Mouse (Mus musculus) midbrain, embryonic 11.5 days (tissue): ENCODE measurements around the gene Rln3. TPM values are rescaled to one million over a fixed set of nuclear protein-coding genes. Genes with fewer than 3 reads are reported as not detected.

Experiments used
- ATAC-seq: fragments of 200-750 bp; cut with Nextera tagmentation; 2 replicates; pipeline ENCODE4 v1.8.0; 2017; ENCODE audit warnings: moderate TSS enrichment, moderate library complexity; ENCODE audit not compliant: low FRiP score
- DNase-seq: peaks from one replicate; pipeline ENCODE4 v3.0.0; 2015; ENCODE audit warnings: low spot score; ENCODE audit errors: missing footprints
- H3K27ac ChIP-seq: fragments of 300-500 bp; sonication (generic); 2 replicates; pipeline ENCODE4 v1.5.1; 2014; ENCODE audit warnings: low read depth, low read length
- H3K27me3 ChIP-seq: fragments of 300-500 bp; sonication (generic); 2 replicates; pipeline ENCODE4 v1.6.1; 2014; ENCODE audit warnings: mild to moderate bottlenecking, low read length, moderate library complexity, mixed read lengths; ENCODE audit not compliant: control insufficient read depth, insufficient read depth
- H3K36me3 ChIP-seq: fragments of 300-500 bp; sonication (generic); 2 replicates; pipeline ENCODE4 v1.6.1; 2014; ENCODE audit warnings: mild to moderate bottlenecking, low read length, moderate library complexity, mixed read lengths; ENCODE audit not compliant: control insufficient read depth, insufficient read depth
- H3K4me1 ChIP-seq: fragments of 300-500 bp; sonication (generic); 2 replicates; pipeline ENCODE4 v1.6.1; 2014; ENCODE audit warnings: low read length; ENCODE audit not compliant: control insufficient read depth, insufficient read depth
- H3K4me2 ChIP-seq: fragments of 300-500 bp; sonication (generic); 2 replicates; pipeline ENCODE4 v1.6.1; 2014; ENCODE audit warnings: mild to moderate bottlenecking, moderate library complexity
- H3K4me3 ChIP-seq: fragments of 300-500 bp; sonication (generic); 2 replicates; pipeline ENCODE4 v1.5.1; 2014; ENCODE audit warnings: low read depth, low read length
- H3K9ac ChIP-seq: fragments of 300-500 bp; sonication (generic); 2 replicates; pipeline ENCODE4 v1.6.1; 2014; ENCODE audit warnings: low read length
- H3K9me3 ChIP-seq: fragments of 300-500 bp; sonication (generic); 2 replicates; pipeline ENCODE4 v1.6.1; 2016; ENCODE audit warnings: low read length; ENCODE audit not compliant: control insufficient read depth
- WGBS: fragments of 180-500 bp; shearing (Covaris S2); extraction: QIAGEN DNeasy Blood & Tissue Kit; methylation state at CpG from one replicate; pipeline ENCODE4 v1.1.7; 2014; 5-methylcytosine and 5-hydroxymethylcytosine counted together
- polyA plus RNA-seq: library from polyadenylated mRNA; unstranded; fragments of >200 nt; fragmentation: Nextera tagmentation; extraction: Ambion mirVana; gene quantifications from 2 replicates; pipeline ENCODE4 v1.2.1, GENCODE M21; 2014

Rln3 gene
- polyA plus RNA-seq, 1 experiment from 2014 or later: not detected

DNA sequence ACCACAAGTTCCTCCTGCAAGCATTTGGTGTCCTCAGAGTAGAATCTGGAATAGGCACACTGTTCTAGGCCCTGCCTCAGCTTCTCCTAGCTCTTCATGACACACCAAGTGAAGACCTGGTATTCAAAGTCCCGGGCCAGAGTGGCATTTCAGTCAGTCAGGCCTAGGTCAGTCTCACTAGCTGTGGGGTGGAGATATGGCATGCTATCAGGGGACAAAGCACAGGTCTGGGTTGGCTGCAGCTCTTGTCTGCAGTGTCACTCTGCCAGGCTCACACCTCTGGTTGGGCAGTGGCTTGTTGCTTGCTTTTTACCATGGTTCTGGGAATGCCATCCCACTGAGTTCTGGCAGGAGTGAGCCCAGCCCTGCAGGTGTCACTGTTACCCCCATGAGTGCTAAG, 31.6 kb upstream of the Rln3 start:
- H3K4me1 ChIP-seq: peaks cover 8% of the 10 kb centered on the region
- H3K9ac ChIP-seq: no peak overlapping the region
- H3K4me2 ChIP-seq: no peak overlapping the region
- 97% methylated on average over 1 of the region's 1 CpGs for WGBS
- no peaks in the 10 kb centered on the region for H3K9me3 ChIP-seq
- H3K27ac ChIP-seq: no peak overlapping the region
- no peaks in the 10 kb centered on the region for H3K36me3 ChIP-seq
- no peaks in the 10 kb centered on the region for H3K27me3 ChIP-seq
- ATAC-seq (no peak), DNase-seq (no peak)
- no peak overlapping the region for H3K4me3 ChIP-seq

- H3K4me3 ChIP-seq: no peak overlapping the region
- ATAC-seq: peak; percentile 48; the same call in 1 of the 2 replicates
- H3K27me3 ChIP-seq: no peaks in the 10 kb centered on the region
- DNase-seq: no peak
- H3K4me2 ChIP-seq: no peak overlapping the region
- WGBS: 37% methylated on average over 10 of the region's 10 CpGs
- peak overlapping the region; percentile 1; the same call in 1 of the 2 replicates for H3K9ac ChIP-seq
- peaks cover 18% of the 10 kb centered on the region for H3K4me1 ChIP-seq
- no peaks in the 10 kb centered on the region for H3K36me3 ChIP-seq
- no peak overlapping the region for H3K27ac ChIP-seq
- H3K9me3 ChIP-seq: no peaks in the 10 kb centered on the region
Observed at GRCm38 (mm10) chr8:84073230-84073976, 28.6 kb upstream of the Rln3 start.

DNA sequence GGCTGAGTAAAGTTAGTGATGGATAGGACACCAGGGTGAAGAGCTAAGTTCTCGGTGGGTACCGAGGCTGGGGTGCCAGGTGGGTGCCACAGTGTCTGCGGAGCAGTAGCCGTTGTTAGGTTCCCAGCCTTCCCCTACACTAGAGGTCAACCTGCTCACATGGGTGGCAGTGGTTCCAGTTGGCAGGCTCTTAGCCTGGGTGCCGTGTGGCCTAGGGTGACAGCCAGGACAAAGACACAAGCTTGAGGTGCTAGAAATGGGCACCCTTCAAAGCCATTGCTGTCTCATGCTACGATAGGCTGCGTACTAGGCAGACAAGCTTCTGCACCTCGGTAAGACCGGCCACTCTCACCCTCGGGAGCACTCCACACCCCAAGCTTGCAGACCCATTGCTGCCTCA, 27.5 kb upstream of the Rln3 start:
- no peak for ATAC-seq
- no peak for DNase-seq
- H3K9me3 ChIP-seq: no peaks in the 10 kb centered on the region
- no peak overlapping the region for H3K4me2 ChIP-seq
- WGBS: 85% methylated on average over 10 of the region's 10 CpGs
- H3K4me1 ChIP-seq: peaks cover 23% of the 10 kb centered on the region
- no peaks in the 10 kb centered on the region for H3K36me3 ChIP-seq
- H3K4me3 ChIP-seq: no peak overlapping the region
- no peaks in the 10 kb centered on the region for H3K27me3 ChIP-seq
- no peak overlapping the region for H3K27ac ChIP-seq
- H3K9ac ChIP-seq: no peak overlapping the region

DNA sequence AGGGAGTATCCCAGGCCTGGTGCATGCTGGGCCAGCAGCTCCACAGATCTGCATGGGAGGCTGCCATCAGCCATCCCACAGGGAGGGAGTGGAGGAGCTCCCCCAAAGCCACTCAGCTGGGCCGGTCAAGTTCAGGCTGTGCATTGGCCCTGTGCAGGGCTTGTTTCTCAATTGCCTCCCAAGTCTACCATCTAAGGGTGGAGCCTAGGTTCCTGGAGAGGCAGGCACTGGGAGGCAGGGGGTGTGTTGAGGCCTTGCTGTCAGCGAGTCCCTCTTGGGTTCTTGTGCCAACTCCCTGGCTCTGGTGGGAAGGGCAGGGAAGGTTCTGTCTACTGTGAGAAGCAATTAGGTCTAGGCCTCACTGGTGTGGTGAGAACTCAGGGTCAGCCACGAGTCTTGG, 27.1 kb upstream of the Rln3 start:
- DNase-seq: no peak
- 74% methylated on average over 3 of the region's 3 CpGs for WGBS
- Histone ChIP-seq H3K4me2 (no peak overlapping the region), H3K9ac (no peak overlapping the region), H3K36me3 (no peaks in the 10 kb centered on the region), H3K9me3 (no peaks in the 10 kb centered on the region), H3K4me1 (peaks cover 23% of the 10 kb centered on the region), H3K27ac (no peak overlapping the region), H3K27me3 (no peaks in the 10 kb centered on the region), H3K4me3 (no peak overlapping the region)
- no peak for ATAC-seq

DNA sequence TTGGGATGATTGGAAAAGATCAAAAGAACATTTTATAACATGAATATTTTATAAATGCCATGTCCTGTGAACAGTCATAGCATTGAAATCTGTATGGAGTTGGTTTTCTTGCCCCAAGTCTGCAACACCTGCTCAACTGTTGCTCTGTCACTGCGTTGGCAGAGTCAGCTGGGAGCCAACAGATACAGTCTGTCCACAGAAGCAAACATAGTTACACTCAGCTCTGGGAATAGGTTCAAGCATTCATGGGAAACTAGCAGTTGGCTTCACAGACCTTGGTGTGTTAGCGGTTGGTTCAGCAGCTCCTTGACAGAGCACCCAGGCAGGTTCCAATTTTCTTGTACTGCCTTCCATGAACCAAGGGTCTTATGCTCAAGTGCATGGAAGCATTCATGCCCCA, 25.9 kb upstream of the Rln3 start:
- no peak overlapping the region for H3K4me3 ChIP-seq
- H3K4me1 ChIP-seq: peaks cover 23% of the 10 kb centered on the region
- no peak overlapping the region for H3K27ac ChIP-seq
- WGBS: 94% methylated on average over 2 of the region's 2 CpGs
- ATAC-seq (no peak), DNase-seq (no peak)
- no peaks in the 10 kb centered on the region for H3K36me3 ChIP-seq
- no peak overlapping the region for H3K9ac ChIP-seq
- no peaks in the 10 kb centered on the region for H3K9me3 ChIP-seq
- no peaks in the 10 kb centered on the region for H3K27me3 ChIP-seq
- H3K4me2 ChIP-seq: no peak overlapping the region

DNA sequence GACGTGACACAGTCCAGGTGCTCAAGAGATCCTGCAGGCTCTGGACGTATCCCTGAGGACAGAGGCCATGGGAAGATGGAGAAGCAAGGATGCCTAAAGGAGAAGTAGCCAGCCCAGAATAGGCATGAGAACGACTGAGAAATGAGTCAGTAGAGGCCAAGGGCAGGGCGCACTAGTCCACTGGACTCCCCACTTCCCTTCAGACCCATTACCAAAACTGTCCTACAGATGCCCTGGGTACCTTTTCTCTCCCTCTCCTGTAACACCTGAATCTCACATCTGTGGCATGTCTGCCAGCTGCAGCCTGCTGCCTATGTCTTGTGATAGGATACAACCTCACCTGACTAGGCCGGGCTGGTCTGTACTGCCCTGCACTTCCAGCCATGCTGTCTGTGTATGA, 25.4 kb upstream of the Rln3 start:
- Histone ChIP-seq H3K36me3 (no peaks in the 10 kb centered on the region), H3K4me2 (no peak overlapping the region), H3K4me1 (peaks cover 23% of the 10 kb centered on the region), H3K27ac (no peak overlapping the region), H3K9ac (no peak overlapping the region), H3K4me3 (no peak overlapping the region), H3K27me3 (no peaks in the 10 kb centered on the region), H3K9me3 (no peaks in the 10 kb centered on the region)
- 85% methylated on average over 5 of the region's 5 CpGs for WGBS
- DNase-seq (no peak), ATAC-seq (no peak)

DNA sequence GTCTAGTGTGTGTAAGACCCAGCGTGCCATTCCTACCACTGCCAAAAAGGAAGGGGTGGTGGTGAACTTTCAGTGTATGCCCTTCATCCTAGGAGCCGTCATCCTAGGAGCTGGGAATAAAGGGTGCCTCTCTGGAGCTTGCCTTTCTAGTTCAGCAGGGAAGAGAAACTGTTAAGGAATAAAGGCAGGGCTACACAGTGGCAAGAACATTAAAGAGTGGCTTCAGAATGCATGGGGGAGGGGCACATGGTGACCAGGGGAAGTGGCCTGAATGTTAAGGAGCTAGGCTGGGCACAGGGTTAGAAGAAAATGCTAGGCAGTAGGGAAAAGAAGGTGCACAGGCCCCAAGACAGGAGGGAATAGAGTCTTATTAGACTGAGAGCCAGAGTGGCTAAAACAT, 24.9 kb upstream of the Rln3 start:
- Histone ChIP-seq H3K9me3 (no peaks in the 10 kb centered on the region), H3K4me3 (no peak overlapping the region), H3K9ac (no peak overlapping the region), H3K36me3 (no peaks in the 10 kb centered on the region), H3K27ac (no peak overlapping the region), H3K27me3 (no peaks in the 10 kb centered on the region), H3K4me2 (no peak overlapping the region), H3K4me1 (peaks cover 23% of the 10 kb centered on the region)
- no peak for ATAC-seq
- 64% methylated on average over 2 of the region's 2 CpGs for WGBS
- DNase-seq: no peak

GRCm38 (mm10) chr8:84069169-84069568, 24.4 kb upstream of the Rln3 start:
- Histone ChIP-seq H3K9ac (no peak overlapping the region), H3K4me2 (no peak overlapping the region), H3K36me3 (no peaks in the 10 kb centered on the region), H3K4me1 (peaks cover 23% of the 10 kb centered on the region), H3K27me3 (no peaks in the 10 kb centered on the region), H3K4me3 (no peak overlapping the region), H3K27ac (no peak overlapping the region), H3K9me3 (no peaks in the 10 kb centered on the region)
- WGBS: 55% methylated on average over 1 of the region's 1 CpGs
- DNase-seq (no peak), ATAC-seq (no peak)

DNA sequence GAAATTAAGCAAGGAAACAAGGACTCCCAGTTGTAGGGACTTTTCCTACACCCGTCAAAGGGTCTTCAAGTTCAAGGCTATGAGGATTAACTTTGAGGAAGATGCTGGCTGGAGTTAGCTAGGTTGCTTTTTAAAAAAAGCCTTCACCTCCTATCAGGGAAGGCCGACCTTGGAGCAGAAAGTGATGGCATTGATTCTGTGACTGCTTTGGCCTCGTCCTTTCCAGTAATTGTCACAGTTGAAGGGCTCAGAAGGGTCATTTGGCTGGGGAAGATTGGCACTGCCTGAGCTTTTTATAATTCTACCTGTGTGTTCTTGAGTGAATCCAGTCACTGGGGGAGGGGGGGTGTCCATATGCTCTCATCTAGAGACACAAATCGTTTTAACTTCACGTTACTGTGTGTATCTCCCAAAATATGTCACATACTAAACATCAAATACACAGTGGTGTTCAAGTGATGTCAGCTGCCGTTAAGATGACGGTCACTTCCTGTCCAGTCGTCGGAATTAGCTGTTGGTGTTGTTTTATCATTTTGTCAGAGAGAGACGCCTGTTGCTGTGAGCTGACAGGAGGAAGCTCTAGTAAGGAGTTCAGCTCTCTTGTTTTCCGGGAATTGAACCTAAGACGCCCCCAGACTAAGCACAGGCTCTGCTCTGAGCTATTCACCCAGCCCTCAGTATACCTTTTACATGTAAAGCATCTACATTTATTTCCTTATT, 23.7 kb upstream of the Rln3 start:
- Histone ChIP-seq H3K4me1 (peaks cover 20% of the 10 kb centered on the region), H3K27me3 (no peaks in the 10 kb centered on the region), H3K27ac (no peak overlapping the region), H3K36me3 (no peaks in the 10 kb centered on the region), H3K9me3 (no peaks in the 10 kb centered on the region), H3K9ac (no peak overlapping the region), H3K4me2 (no peak overlapping the region), H3K4me3 (no peak overlapping the region)
- no peak for ATAC-seq
- no peak for DNase-seq
- WGBS: 79% methylated on average over 12 of the region's 12 CpGs
